Mouse (Mus musculus): ENCODE results near the gene Cpox. TPM values are rescaled to one million over a fixed set of nuclear protein-coding genes. Genes with fewer than 3 reads are reported as not detected.

Cpox gene
- polyA plus RNA-seq, 1 experiment = 13.9 TPM

DNA sequence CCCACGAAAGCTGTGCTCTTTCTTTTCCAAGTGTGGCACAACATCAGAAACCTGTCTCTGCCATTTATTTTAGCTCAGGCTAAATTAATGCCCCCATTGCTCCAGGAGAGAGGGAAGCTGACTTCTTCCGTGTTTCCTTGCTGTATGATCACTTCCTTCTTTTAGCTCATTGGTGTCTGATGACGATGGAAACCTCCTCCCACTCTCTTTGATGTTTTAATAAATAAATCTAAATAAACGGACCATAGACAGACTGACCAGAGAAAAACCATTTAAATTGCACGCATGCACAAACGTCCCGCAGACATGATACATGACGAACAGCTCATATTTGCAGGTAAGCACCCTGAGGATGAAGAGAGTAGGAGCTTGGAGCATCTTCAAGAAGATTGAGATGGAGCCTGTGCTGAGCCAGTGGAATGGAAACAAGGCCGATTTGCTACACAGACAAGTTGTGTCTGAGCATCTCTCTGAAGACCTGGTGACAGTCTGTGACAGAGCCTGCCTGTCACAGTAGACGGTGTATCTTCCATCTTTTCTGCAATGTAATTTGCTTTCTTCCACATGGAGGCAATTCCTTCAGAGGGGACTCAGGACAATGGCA lies 32.3 kb downstream of the Cpox start:
- TF ChIP-seq POLR2A (IDR thresholded peaks at IDR 0.05; ENCODE audit: borderline replicate concordance, extremely low read depth, insufficient read depth, insufficient read length, poor library complexity, severe bottlenecking) (no peak), CTCF (IDR thresholded peaks at IDR 0.05; ENCODE audit: borderline replicate concordance, extremely low read depth, insufficient read depth, insufficient read length) (no peak)
- no peak for DNase-seq (ENCODE audit: low read depth)

DNA sequence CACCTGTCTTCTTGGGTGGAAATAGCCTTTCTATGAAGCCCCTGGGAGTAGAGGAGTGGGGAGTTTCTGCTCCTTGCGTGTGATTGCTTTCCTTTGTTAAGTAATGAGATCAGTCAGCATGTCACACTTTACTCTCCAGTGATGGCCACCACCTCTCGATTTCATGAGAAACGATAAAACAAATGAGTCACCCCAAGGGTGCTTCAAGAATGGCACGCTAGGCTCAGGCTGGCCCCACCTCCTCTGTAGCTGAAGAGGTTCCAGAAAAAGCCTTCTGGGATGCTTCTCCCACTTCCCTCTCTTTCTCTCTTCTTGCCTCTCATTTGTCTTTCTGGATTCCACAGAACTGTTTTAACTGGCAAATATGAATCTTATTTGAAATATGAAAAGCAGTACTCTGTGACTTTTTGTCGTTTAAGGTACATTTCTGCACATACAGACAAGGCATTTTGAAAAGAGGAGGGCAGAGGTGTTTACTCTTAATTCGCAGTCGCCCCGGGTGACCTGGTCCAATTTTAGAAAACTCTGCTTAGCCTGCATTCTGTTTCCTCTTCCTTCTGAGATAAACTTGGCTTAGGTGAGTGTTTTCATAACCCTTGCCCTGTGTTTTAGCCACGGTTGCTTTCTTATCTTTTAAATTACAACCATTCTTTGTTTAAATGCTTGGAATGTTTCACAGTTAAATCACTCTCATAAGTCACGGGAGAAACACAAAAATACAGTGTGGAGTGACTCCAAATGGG lies 33.5 kb downstream of the Cpox start:
- DNase-seq (ENCODE audit: low read depth) = no peak
- no peak for TF ChIP-seq POLR2A (IDR thresholded peaks at IDR 0.05; ENCODE audit: borderline replicate concordance, extremely low read depth, insufficient read depth, insufficient read length, poor library complexity, severe bottlenecking)
- TF ChIP-seq CTCF (IDR thresholded peaks at IDR 0.05; ENCODE audit: borderline replicate concordance, extremely low read depth, insufficient read depth, insufficient read length) = no peak

DNA sequence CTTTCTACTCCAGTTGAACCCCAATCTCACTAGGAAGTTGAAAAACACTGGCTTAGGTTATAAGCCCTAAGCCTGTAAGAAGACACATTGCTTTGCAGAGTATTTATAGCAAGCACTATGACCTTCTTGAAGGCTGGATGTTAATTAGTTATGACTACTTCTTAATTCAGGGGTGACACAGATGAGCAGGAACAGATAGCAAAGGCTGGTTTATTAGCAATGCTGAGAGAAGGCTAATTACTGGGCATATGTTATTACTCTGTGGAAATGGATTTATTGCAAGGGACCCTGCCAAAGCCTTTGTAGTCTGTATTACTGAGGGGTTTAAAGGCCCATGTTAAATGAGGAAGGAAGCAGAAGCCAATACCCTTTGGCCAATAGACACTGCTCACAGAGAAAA lies 34.9 kb downstream of the Cpox start:
- TF ChIP-seq POLR2A (IDR thresholded peaks at IDR 0.05; ENCODE audit: borderline replicate concordance, extremely low read depth, insufficient read depth, insufficient read length, poor library complexity, severe bottlenecking) = no peak
- TF ChIP-seq CTCF (IDR thresholded peaks at IDR 0.05; ENCODE audit: borderline replicate concordance, extremely low read depth, insufficient read depth, insufficient read length) = no peak
- DNase-seq (ENCODE audit: low read depth) = no peak

GRCm38 (mm10) chr16:58707276-58707905 lies 37.3 kb downstream of the Cpox start:
- TF ChIP-seq CTCF (IDR thresholded peaks at IDR 0.05; ENCODE audit: borderline replicate concordance, extremely low read depth, insufficient read depth, insufficient read length) (no peak), POLR2A (IDR thresholded peaks at IDR 0.05; ENCODE audit: borderline replicate concordance, extremely low read depth, insufficient read depth, insufficient read length, poor library complexity, severe bottlenecking) (no peak)
- no peak for DNase-seq (ENCODE audit: low read depth)

GRCm38 (mm10) chr16:58708601-58709475 lies 38.7 kb downstream of the Cpox start:
- no peak for TF ChIP-seq CTCF (IDR thresholded peaks at IDR 0.05; ENCODE audit: borderline replicate concordance, extremely low read depth, insufficient read depth, insufficient read length)
- TF ChIP-seq POLR2A (IDR thresholded peaks at IDR 0.05; ENCODE audit: borderline replicate concordance, extremely low read depth, insufficient read depth, insufficient read length, poor library complexity, severe bottlenecking) = no peak

GRCm38 (mm10) chr16:58709536-58709935 lies 39.4 kb downstream of the Cpox start:
- no peak for DNase-seq (ENCODE audit: low read depth)
- TF ChIP-seq POLR2A (IDR thresholded peaks at IDR 0.05; ENCODE audit: borderline replicate concordance, extremely low read depth, insufficient read depth, insufficient read length, poor library complexity, severe bottlenecking) (no peak), CTCF (IDR thresholded peaks at IDR 0.05; ENCODE audit: borderline replicate concordance, extremely low read depth, insufficient read depth, insufficient read length) (no peak)

More at GRCm38 (mm10) chr16:58708601-58709475, 38.7 kb downstream of the Cpox start:
- no peak for DNase-seq (ENCODE audit: low read depth)

GRCm38 (mm10) chr16:58712221-58712620 lies 42.1 kb downstream of the Cpox start:
- no peak for DNase-seq (ENCODE audit: low read depth)
- TF ChIP-seq CTCF (IDR thresholded peaks at IDR 0.05; ENCODE audit: borderline replicate concordance, extremely low read depth, insufficient read depth, insufficient read length) (no peak), POLR2A (IDR thresholded peaks at IDR 0.05; ENCODE audit: borderline replicate concordance, extremely low read depth, insufficient read depth, insufficient read length, poor library complexity, severe bottlenecking) (no peak)

DNA sequence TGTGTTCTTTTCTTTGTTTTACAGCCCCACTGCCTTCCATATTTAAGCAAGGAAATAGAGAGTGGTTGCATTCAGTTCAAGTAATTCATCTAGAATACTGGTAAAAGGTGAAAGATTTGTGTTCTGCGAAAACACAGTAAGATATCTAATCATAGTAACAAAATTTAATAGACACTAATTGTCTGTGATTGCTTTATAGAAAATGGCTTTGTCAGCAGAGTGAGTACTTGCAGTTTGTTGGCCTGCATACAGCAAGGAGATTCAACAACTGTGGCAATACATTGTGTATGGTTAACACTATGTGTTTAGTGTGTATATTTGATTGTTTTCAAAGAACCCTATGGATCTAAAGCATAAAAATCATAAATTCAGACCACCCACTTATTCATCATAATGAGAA lies 43.0 kb downstream of the Cpox start:
- TF ChIP-seq POLR2A (IDR thresholded peaks at IDR 0.05; ENCODE audit: borderline replicate concordance, extremely low read depth, insufficient read depth, insufficient read length, poor library complexity, severe bottlenecking) = no peak
- no peak for TF ChIP-seq CTCF (IDR thresholded peaks at IDR 0.05; ENCODE audit: borderline replicate concordance, extremely low read depth, insufficient read depth, insufficient read length)
- DNase-seq (ENCODE audit: low read depth) = no peak

DNA sequence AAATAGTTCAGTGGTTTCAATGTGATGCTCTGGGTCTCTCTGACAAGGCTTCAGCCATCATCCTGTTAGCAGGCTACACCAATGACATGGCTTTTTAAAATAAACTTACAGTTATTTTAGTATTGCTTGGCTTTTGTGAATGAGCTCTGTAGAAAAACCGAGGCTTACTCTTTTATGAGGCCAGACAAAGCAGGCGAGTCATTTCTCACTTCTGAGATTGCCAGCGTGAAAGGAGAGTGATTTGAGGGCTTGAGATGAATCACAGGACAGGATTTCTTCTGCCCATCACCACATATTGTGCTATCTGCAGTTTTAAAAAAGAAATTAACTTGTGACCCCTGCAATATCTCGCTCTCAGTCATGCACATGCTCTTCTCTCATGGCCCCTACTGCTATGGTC lies 44.9 kb downstream of the Cpox start:
- TF ChIP-seq CTCF (IDR thresholded peaks at IDR 0.05; ENCODE audit: borderline replicate concordance, extremely low read depth, insufficient read depth, insufficient read length) (no peak), POLR2A (IDR thresholded peaks at IDR 0.05; ENCODE audit: borderline replicate concordance, extremely low read depth, insufficient read depth, insufficient read length, poor library complexity, severe bottlenecking) (no peak)
- no peak for DNase-seq (ENCODE audit: low read depth)

DNA sequence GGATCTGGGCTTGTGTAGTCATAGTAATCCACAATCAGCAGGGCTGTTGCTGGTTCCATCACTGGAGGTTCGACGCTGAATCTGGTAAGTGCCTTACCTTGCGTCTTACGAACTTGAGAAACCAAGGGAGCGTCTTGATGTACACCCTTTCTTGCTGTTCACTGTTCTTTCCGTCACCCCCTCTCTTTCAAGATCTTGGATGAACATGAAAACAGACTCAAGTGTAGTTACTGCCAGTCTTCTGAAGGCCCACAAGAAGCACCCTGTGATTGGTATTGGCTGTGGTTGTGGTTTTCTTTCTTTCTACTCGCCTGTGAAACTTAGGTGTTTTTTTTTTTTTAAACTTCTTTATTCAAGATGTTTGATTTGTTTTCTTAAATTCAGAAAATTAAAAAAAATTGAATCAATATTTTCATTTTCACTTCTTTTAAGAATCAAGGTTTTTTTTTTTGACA lies 48.6 kb downstream of the Cpox start, which contains the start of gene Gpr15:
TSS of gene Gpr15 (minus strand) at position 405 of the 455 bp plus-strand sequence.
- TF ChIP-seq CTCF (IDR thresholded peaks at IDR 0.05; ENCODE audit: borderline replicate concordance, extremely low read depth, insufficient read depth, insufficient read length) (no peak), POLR2A (IDR thresholded peaks at IDR 0.05; ENCODE audit: borderline replicate concordance, extremely low read depth, insufficient read depth, insufficient read length, poor library complexity, severe bottlenecking) (no peak)
- no peak for DNase-seq (ENCODE audit: low read depth)
